Mouse (Mus musculus) cortical plate, adult 2 months (tissue): ENCODE data around the gene Stam.

ENCODE experiments used
- CTCF ChIP-seq: fragments of 200-500 bp; IDR thresholded peaks from 2 replicates; pipeline ENCODE4 v1.5.1; 2011; ENCODE audit warnings: mild to moderate bottlenecking, control low read depth, low read length; ENCODE audit not compliant: insufficient read depth; ENCODE audit errors: extremely low read depth
- POLR2A ChIP-seq: fragments of 200-500 bp; IDR thresholded peaks from 2 replicates; pipeline ENCODE4 v1.6.1; 2011; ENCODE audit warnings: mild to moderate bottlenecking, low read length, control low read depth; ENCODE audit not compliant: insufficient read depth; ENCODE audit errors: extremely low read depth

- TF ChIP-seq POLR2A (no peak), CTCF (no peak)
Measured at GRCm38 (mm10) chr2:14074221-14074901, 463 bp downstream of the Stam start.
